Mouse (Mus musculus) hindbrain, embryonic 15.5 days (tissue): ENCODE data around the gene Hdlbp. TPM values are rescaled to one million over a fixed set of nuclear protein-coding genes. Genes with fewer than 3 reads are reported as not detected.

Experiments used
- polyA plus RNA-seq: library from polyadenylated mRNA; unstranded; fragments of >200 nt; fragmentation: Nextera tagmentation; extraction: Ambion mirVana; gene quantifications from 2 replicates; pipeline ENCODE4 v1.2.1, GENCODE M21; 2015

Gene Hdlbp
- polyA plus RNA-seq, 1 experiment from 2014 or later: 66.9 TPM

Other genes with a start within 250 kb of the Hdlbp start
- gene Sned1, start 243.0 kb downstream of the Hdlbp start, polyA plus RNA-seq: 11.2 and 18.6 TPM in 2 replicates
- 33.6 and 35.4 TPM in 2 replicates for gene Mterf4, start 172.9 kb downstream of the Hdlbp start, polyA plus RNA-seq
- 50.6 and 54.9 TPM in 2 replicates for gene Ppp1r7, start 136.0 kb downstream of the Hdlbp start, polyA plus RNA-seq
- gene Pask, start 135.3 kb downstream of the Hdlbp start, polyA plus RNA-seq: 6.5 and 7.2 TPM in 2 replicates
- gene Ano7, start 104.9 kb downstream of the Hdlbp start, polyA plus RNA-seq: 0.88 and 1.2 TPM in 2 replicates
- gene Farp2, start 33.3 kb upstream of the Hdlbp start, polyA plus RNA-seq: 4.9 and 5.1 TPM in 2 replicates
- 326 and 365 TPM in 2 replicates for gene Stk25, start 179.8 kb upstream of the Hdlbp start, polyA plus RNA-seq
- 93.1 and 108 TPM in 2 replicates for gene Bok, start 206.8 kb upstream of the Hdlbp start, polyA plus RNA-seq